Comparison of ENCODE assay signal across 13 mouse cellular contexts in the genomic region with DNA sequence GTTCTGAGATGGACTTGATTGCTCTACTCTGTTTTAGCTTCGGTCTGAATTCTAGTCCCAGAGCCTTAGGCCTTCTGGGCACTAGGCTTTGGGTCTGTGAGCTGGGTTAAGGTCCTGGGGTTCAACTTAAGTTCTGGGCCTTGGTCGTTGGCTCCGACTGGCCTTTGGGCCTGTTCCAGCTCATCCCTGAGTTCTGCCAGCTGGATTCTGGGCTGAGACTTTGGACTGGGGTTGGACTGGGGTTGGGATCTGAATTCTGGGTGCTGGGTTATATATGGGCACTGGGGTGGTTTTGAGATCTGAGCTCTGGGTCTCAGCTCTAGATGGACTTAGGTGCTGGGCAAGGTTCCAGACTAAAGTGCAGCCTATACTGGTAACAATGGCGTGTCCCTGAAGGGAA. TPM values are rescaled to one million over a fixed set of nuclear protein-coding genes. Genes with fewer than 3 reads are reported as not detected.
"Had no signal": no experiment of that assay in that cellular context is flagged by ENCODE, and none has a peak within 500 bp of the region (broad histone marks: within the 10 kb centered on the region; RNA-seq: fewer than 3 reads in every experiment).

No protein-coding gene starts in this region.

- DNase-seq: left cerebral cortex, postnatal 4 days; liver, embryonic 13.5 days; lung, adult 2 months; lung, postnatal 14 days; lung, postnatal 4 days; midbrain, embryonic 14.5 days; right cerebral cortex, adult 18-20 months; right cerebral cortex, postnatal 14 days; right cerebral cortex, postnatal 4 days; thymus, adult 2 months; thymus, postnatal 14 days; thymus, postnatal 4 days had no signal

RNA-seq across cellular contexts. Expression of gene Mfsd2a, which starts 10.2 kb away (rescaled TPM):
- total RNA-seq: megakaryocyte-erythroid progenitor cell, adult 5-6 weeks had no signal
